Mouse (Mus musculus) adrenal gland, postnatal 36 days (tissue): Measurements from ENCODE around the gene Tspan10. TPM values are rescaled to one million over a fixed set of nuclear protein-coding genes. Genes with fewer than 3 reads are reported as not detected.
"Not testable (repeated sequence)": the region's sequence is repeated elsewhere in the genome, so short reads cannot be mapped to it uniquely, and the experiment has no call there.

ENCODE experiments used
- DNase-seq, 2 experiments: peaks; one replicate each; pipeline ENCODE4 v3.0.0; 2021; ENCODE audit warnings: mixed read lengths in 1 of 2
- long read RNA-seq, 2 experiments: library from polyadenylated mRNA; stranded (forward); transcript quantifications; one replicate each; pipeline ENCODE4 v2.0.0; 2021; ENCODE audit warnings: borderline sequencing depth in 2 of 2
- total RNA-seq, 2 experiments: library from RNA; stranded (reverse); gene quantifications; 2 replicates each; pipeline ENCODE4 v1.2.3; 2021

Gene Tspan10
- 1 to 10 TPM in 1 of 2 experiments, not detected in 1; 2.6 TPM for total RNA-seq
- long read RNA-seq, experiment 1, partial matches to known transcripts, result 0 of 1 reads
- long read RNA-seq, experiment 1, other reads (novel, unspliced or antisense), result 1 of 1 reads
- long read RNA-seq, experiment 2, result 0 reads

GRCm38 (mm10) chr11:120442344-120442743 lies at the start of gene Tspan10:
Gene Tspan10 (plus strand): TSS chr11:120442644.
- no peak for DNase-seq

- DNase-seq, result no peak
Measured at GRCm38 (mm10) chr11:120395661-120396060, 46.8 kb upstream of the Tspan10 start.

- DNase-seq, result no peak
Measured at GRCm38 (mm10) chr11:120397602-120398001, 44.8 kb upstream of the Tspan10 start.

- DNase-seq, result no peak
Measured at GRCm38 (mm10) chr11:120399319-120399718, 43.1 kb upstream of the Tspan10 start.

GRCm38 (mm10) chr11:120404814-120405213 lies 37.6 kb upstream of the Tspan10 start:
- DNase-seq, result no peak

GRCm38 (mm10) chr11:120405867-120406266 lies 36.6 kb upstream of the Tspan10 start:
- DNase-seq, result no peak

- no peak for DNase-seq
Measured at GRCm38 (mm10) chr11:120406445-120406844, 36.0 kb upstream of the Tspan10 start.

GRCm38 (mm10) chr11:120413621-120414020 lies 28.8 kb upstream of the Tspan10 start:
- not testable (repeated sequence) for DNase-seq

- no peak for DNase-seq
Measured at GRCm38 (mm10) chr11:120417852-120418251, 24.6 kb upstream of the Tspan10 start.

- peak in 1 of 2 experiments; percentile 33 for DNase-seq
Measured at GRCm38 (mm10) chr11:120418592-120418991, 23.9 kb upstream of the Tspan10 start.

- DNase-seq, result peak; percentile 44 to 52
Measured at GRCm38 (mm10) chr11:120422651-120423568, 19.5 kb upstream of the Tspan10 start.

- DNase-seq, result peak; percentile 69 to 79
Measured at GRCm38 (mm10) chr11:120423569-120424295, 18.7 kb upstream of the Tspan10 start.

GRCm38 (mm10) chr11:120426727-120427126 lies 15.7 kb upstream of the Tspan10 start:
- DNase-seq, result no peak

- DNase-seq, result peak; percentile 91 to 92
Measured at GRCm38 (mm10) chr11:120437152-120437856, 5.1 kb upstream of the Tspan10 start, which contains the start of gene Nploc4. Gene Nploc4 (minus strand): TSS chr11:120437708.

GRCm38 (mm10) chr11:120437857-120438385 lies 4.5 kb upstream of the Tspan10 start:
- no peak for DNase-seq

GRCm38 (mm10) chr11:120442765-120443280 lies 379 bp downstream of the Tspan10 start:
- DNase-seq, result no peak

- DNase-seq, result no peak
Measured at GRCm38 (mm10) chr11:120444106-120444505, 1.7 kb downstream of the Tspan10 start.

GRCm38 (mm10) chr11:120445475-120445874 lies 3.0 kb downstream of the Tspan10 start:
- no peak for DNase-seq

GRCm38 (mm10) chr11:120447179-120447578 lies 4.7 kb downstream of the Tspan10 start:
- DNase-seq, result no peak

GRCm38 (mm10) chr11:120452246-120452645 lies 9.8 kb downstream of the Tspan10 start:
- no peak for DNase-seq

- DNase-seq, result no peak
Measured at GRCm38 (mm10) chr11:120453306-120453705, 10.9 kb downstream of the Tspan10 start, which contains the start of gene Pde6g. Gene Pde6g (minus strand): TSS chr11:120453500.
